Mouse (Mus musculus) hindbrain, embryonic 13.5 days (tissue): ENCODE data around the gene Pde3a. TPM values are rescaled to one million over a fixed set of nuclear protein-coding genes. Genes with fewer than 3 reads are reported as not detected.

Experiments used
- ATAC-seq: fragments of 200-750 bp; cut with Nextera tagmentation; 2 replicates; pipeline ENCODE4 v1.8.0; 2017; ENCODE audit warnings: moderate TSS enrichment; ENCODE audit not compliant: low FRiP score
- H3K27ac ChIP-seq: fragments of 300-500 bp; sonication (generic); 2 replicates; pipeline ENCODE4 v1.5.1; 2015; ENCODE audit warnings: inconsistent platforms, mild to moderate bottlenecking, moderate library complexity
- H3K27me3 ChIP-seq: fragments of 300-500 bp; sonication (generic); 2 replicates; pipeline ENCODE4 v1.6.1; 2015; ENCODE audit warnings: mild to moderate bottlenecking, inconsistent platforms
- H3K36me3 ChIP-seq: fragments of 300-500 bp; sonication (generic); 2 replicates; pipeline ENCODE4 v1.6.1; 2015; ENCODE audit warnings: mild to moderate bottlenecking, inconsistent platforms
- H3K4me1 ChIP-seq: fragments of 300-500 bp; sonication (generic); replicated peaks from 2 replicates; pipeline ENCODE4 v1.6.1; 2015; ENCODE audit warnings: inconsistent platforms
- H3K4me2 ChIP-seq: fragments of 300-500 bp; sonication (generic); 2 replicates; pipeline ENCODE4 v1.6.1; 2015; ENCODE audit warnings: inconsistent platforms, mild to moderate bottlenecking, moderate library complexity
- H3K4me3 ChIP-seq: fragments of 300-500 bp; sonication (generic); 2 replicates; pipeline ENCODE4 v1.5.1; 2015; ENCODE audit warnings: mild to moderate bottlenecking, inconsistent platforms
- H3K9ac ChIP-seq: fragments of 300-500 bp; sonication (generic); 2 replicates; pipeline ENCODE4 v1.6.1; 2015; ENCODE audit warnings: mild to moderate bottlenecking, inconsistent platforms
- H3K9me3 ChIP-seq: fragments of 300-500 bp; sonication (generic); 2 replicates; pipeline ENCODE4 v1.6.1; 2016; ENCODE audit warnings: inconsistent platforms
- WGBS: fragments of 180-500 bp; shearing (Covaris S2); methylation state at CpG from one replicate; pipeline ENCODE4 v1.1.7; 2015; 5-methylcytosine and 5-hydroxymethylcytosine counted together
- polyA plus RNA-seq: library from polyadenylated mRNA; unstranded; fragments of >200 nt; fragmentation: Nextera tagmentation; extraction: Ambion mirVana; gene quantifications from 2 replicates; pipeline ENCODE4 v1.2.1, GENCODE M21; 2015

Gene Pde3a
- polyA plus RNA-seq, 1 experiment from 2014 or later = 1.6 TPM

DNA sequence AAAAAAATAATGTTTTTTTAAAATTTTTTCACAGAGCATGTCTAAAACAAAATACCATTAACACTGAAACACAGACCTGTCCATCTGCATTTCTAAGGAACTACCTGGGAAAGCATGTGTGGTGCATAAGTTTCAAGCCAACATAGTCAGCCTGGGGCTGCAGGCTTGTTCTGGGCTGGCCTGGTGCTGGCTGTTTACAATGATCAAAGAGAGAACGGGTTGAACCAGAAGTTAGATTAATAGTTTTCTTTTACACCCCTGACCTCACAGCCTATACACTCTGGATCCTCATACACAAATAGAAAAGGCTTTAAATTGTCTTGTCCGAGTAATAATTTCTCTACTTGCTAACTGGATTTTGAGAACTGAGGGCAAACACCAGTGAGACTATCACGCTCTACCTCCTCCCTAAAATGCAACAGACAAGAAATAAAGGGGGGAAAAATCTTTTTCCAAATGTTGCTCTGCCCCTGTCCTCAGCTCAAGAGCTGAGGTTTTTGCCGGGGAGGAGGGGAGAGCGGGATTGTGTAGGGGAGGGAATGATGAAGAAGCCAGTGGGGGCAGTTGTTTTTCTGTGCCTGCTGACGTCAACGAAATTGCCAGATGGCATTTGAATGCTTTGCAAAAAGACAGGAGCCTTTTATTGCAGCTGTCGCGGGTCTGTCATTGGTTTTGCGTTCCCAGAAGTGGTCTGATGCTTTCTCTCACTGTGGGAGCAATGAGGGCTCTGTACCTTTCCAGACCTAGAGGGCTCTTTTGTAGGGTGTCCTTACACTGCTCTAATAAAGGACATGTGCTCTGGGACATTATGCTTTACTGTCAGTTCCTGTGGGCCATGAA is 185.1 kb downstream of the Pde3a start:
- Histone ChIP-seq H3K27me3 (no peaks in the 10 kb centered on the region), H3K27ac (peak overlapping the region; percentile 69), H3K4me3 (no peak overlapping the region), H3K4me1 (peaks cover 15% of the 10 kb centered on the region), H3K9ac (no peak overlapping the region), H3K4me2 (no peak overlapping the region), H3K36me3 (no peaks in the 10 kb centered on the region), H3K9me3 (no peaks in the 10 kb centered on the region)
- WGBS = 31% methylated on average over 10 of the region's 10 CpGs
- ATAC-seq = peak; percentile 84

DNA sequence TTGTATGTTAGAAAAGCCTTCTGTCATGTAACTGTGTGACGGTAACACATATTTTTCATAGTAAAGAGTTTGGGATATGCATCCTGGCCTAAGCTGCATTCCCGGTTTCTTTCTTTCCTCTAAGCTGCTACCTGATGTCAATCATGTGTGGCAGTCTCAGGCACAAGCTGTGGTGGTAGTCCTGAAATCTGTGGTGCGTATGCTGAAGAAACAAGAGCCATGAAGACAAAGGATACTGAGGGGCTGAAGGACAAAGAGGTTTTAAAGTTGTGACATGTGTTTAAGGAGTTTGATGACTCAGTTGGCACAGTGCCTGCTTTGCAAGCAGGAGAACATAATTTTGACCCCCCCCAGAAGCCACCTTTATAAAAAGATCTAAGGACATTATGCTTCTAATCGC is 186.1 kb downstream of the Pde3a start:
- no peak overlapping the region for H3K4me2 ChIP-seq
- no peak overlapping the region for H3K4me3 ChIP-seq
- WGBS = 76% methylated on average over 4 of the region's 4 CpGs
- no peaks in the 10 kb centered on the region for H3K36me3 ChIP-seq
- H3K27me3 ChIP-seq = no peaks in the 10 kb centered on the region
- 0 out of 2 replicates have a peak overlapping the region, but pooled peaks have one; percentile 69 for H3K27ac ChIP-seq
- H3K9ac ChIP-seq = no peak overlapping the region
- H3K9me3 ChIP-seq = no peaks in the 10 kb centered on the region
- peaks cover 15% of the 10 kb centered on the region for H3K4me1 ChIP-seq
- no peak for ATAC-seq

DNA sequence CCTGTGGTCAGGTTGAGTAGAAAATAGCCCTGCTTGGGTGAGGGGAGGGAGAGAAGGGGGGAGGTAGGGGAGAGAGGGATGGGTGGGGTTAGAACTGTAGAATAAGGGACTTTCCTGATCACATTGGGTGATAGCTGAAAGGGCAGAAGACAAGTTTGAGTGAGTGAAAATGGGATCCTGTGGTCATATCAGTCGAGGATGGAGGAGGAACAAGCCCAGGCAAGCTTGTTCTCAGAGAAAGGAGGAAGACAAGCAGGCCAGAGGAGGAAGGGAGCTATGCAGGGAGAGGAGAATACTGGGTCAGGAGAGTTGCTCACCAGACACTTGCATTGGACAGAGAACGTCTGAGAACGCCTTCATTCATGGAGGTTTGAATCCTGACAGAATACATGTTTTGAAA is 190.9 kb downstream of the Pde3a start:
- Histone ChIP-seq H3K36me3 (no peaks in the 10 kb centered on the region), H3K4me3 (no peak overlapping the region), H3K4me2 (no peak overlapping the region), H3K4me1 (peaks cover 3% of the 10 kb centered on the region; the same call in 1 of the 2 replicates), H3K9ac (no peak overlapping the region), H3K9me3 (no peaks in the 10 kb centered on the region), H3K27ac (no peak overlapping the region), H3K27me3 (no peaks in the 10 kb centered on the region)
- WGBS = 72% methylated on average over 3 of the region's 3 CpGs
- no peak for ATAC-seq

DNA sequence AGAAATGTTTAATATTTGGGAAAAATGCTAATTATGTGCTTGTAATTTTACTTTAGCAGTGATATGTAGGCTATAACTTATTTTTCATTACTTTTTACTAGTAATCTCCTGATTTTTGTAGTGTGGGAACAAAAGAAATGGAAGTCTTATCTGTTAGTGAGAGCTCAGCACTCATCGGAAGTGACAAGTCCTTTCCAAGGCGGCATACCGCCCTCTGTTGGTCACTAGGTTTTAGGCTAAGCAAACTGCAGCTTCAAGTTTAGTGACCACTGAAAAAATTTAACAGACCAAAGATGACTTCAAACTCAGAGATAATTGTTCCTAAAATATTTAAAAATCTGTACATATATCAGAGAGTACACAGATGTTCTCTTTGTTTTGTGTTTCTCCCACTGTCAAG is 198.5 kb downstream of the Pde3a start:
- Histone ChIP-seq H3K36me3 (no peaks in the 10 kb centered on the region), H3K27ac (no peak overlapping the region), H3K4me2 (no peak overlapping the region), H3K27me3 (no peaks in the 10 kb centered on the region), H3K4me3 (no peak overlapping the region), H3K9ac (no peak overlapping the region), H3K4me1 (no peaks in the 10 kb centered on the region), H3K9me3 (no peaks in the 10 kb centered on the region)
- ATAC-seq = peak; percentile 43; the same call in 1 of the 2 replicates
- WGBS = 14% methylated on average over 3 of the region's 3 CpGs

GRCm38 (mm10) chr6:141448886-141449285 is 199.8 kb downstream of the Pde3a start:
- WGBS = 73% methylated on average over 8 of the region's 8 CpGs
- Histone ChIP-seq H3K9ac (no peak overlapping the region), H3K27me3 (no peaks in the 10 kb centered on the region), H3K4me1 (no peaks in the 10 kb centered on the region), H3K36me3 (no peaks in the 10 kb centered on the region), H3K4me3 (no peak overlapping the region), H3K9me3 (no peaks in the 10 kb centered on the region), H3K4me2 (no peak overlapping the region), H3K27ac (no peak overlapping the region)
- ATAC-seq = no peak

DNA sequence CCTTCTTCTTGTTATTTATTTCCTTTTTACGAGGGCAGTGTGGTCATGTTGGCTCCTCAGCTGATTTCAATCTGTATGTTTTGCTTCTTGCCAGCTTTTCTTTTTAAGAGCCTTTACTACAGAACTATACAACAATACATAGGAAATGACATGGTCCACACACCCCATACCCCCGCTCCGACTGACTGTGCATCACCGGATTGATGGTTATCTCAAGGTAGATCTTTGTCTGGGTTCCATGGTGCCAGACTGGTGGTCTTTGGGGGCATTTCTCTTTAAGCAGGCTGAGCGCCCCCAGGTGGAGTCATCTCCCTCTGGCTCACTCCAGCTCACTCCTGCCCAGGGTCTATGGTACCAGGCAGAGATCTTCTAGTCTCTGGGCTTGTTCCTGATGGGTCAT is 206.3 kb downstream of the Pde3a start:
- Histone ChIP-seq H3K36me3 (no peaks in the 10 kb centered on the region), H3K27ac (no peak overlapping the region), H3K9ac (no peak overlapping the region), H3K4me2 (no peak overlapping the region), H3K4me1 (no peaks in the 10 kb centered on the region), H3K9me3 (no peaks in the 10 kb centered on the region), H3K4me3 (no peak overlapping the region), H3K27me3 (no peaks in the 10 kb centered on the region)
- WGBS = 73% methylated on average over 5 of the region's 5 CpGs
- no peak for ATAC-seq

- Histone ChIP-seq H3K4me1 (no peaks in the 10 kb centered on the region), H3K9me3 (no peaks in the 10 kb centered on the region), H3K27me3 (no peaks in the 10 kb centered on the region), H3K36me3 (no peaks in the 10 kb centered on the region), H3K4me3 (no peak overlapping the region), H3K27ac (no peak overlapping the region), H3K9ac (no peak overlapping the region), H3K4me2 (no peak overlapping the region)
- WGBS = 94% methylated on average over 3 of the region's 3 CpGs
- ATAC-seq = no peak
Measured at GRCm38 (mm10) chr6:141456591-141456990, 207.5 kb downstream of the Pde3a start.

DNA sequence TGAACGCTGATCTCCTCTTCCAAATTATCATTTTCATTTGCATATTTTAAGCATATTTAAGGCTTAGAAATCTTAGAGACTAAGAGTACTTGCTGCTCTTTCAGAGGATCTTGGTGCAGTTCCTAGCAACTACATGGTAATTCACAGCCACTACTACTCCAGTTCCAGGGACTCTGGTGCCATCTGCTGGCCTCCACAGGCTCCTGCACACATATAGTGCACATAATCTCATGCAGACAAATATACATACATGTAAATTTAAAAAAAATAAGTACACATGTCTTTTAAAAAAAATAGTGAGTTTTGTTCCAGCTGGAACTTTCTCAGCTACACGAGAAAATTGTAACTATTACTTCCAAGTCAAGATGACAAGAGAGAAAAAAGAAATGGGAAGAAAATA is 221.2 kb downstream of the Pde3a start:
- H3K36me3 ChIP-seq = no peaks in the 10 kb centered on the region
- H3K9me3 ChIP-seq = 0 out of 2 replicates have a peak, but pooled peaks cover 5% of the 10 kb centered on the region
- H3K27ac ChIP-seq = no peak overlapping the region
- no peaks in the 10 kb centered on the region for H3K4me1 ChIP-seq
- no peaks in the 10 kb centered on the region for H3K27me3 ChIP-seq
- no peak overlapping the region for H3K9ac ChIP-seq
- 84% methylated on average over 2 of the region's 2 CpGs for WGBS
- H3K4me2 ChIP-seq = no peak overlapping the region
- no peak overlapping the region for H3K4me3 ChIP-seq
- no peak for ATAC-seq

GRCm38 (mm10) chr6:141474223-141474622 is 225.2 kb downstream of the Pde3a start:
- Histone ChIP-seq H3K27ac (no peak overlapping the region), H3K4me1 (no peaks in the 10 kb centered on the region), H3K36me3 (no peaks in the 10 kb centered on the region), H3K4me2 (no peak overlapping the region), H3K4me3 (no peak overlapping the region), H3K27me3 (no peaks in the 10 kb centered on the region), H3K9me3 (0 out of 2 replicates have a peak, but pooled peaks cover 5% of the 10 kb centered on the region), H3K9ac (no peak overlapping the region)
- ATAC-seq = no peak
- 67% methylated on average over 2 of the region's 2 CpGs for WGBS

GRCm38 (mm10) chr6:141474696-141475095 is 225.6 kb downstream of the Pde3a start:
- Histone ChIP-seq H3K4me2 (no peak overlapping the region), H3K27me3 (no peaks in the 10 kb centered on the region), H3K9me3 (0 out of 2 replicates have a peak, but pooled peaks cover 5% of the 10 kb centered on the region), H3K9ac (no peak overlapping the region), H3K4me3 (no peak overlapping the region), H3K4me1 (no peaks in the 10 kb centered on the region), H3K27ac (no peak overlapping the region), H3K36me3 (no peaks in the 10 kb centered on the region)
- WGBS = 55% methylated on average over 3 of the region's 3 CpGs
- ATAC-seq = no peak

DNA sequence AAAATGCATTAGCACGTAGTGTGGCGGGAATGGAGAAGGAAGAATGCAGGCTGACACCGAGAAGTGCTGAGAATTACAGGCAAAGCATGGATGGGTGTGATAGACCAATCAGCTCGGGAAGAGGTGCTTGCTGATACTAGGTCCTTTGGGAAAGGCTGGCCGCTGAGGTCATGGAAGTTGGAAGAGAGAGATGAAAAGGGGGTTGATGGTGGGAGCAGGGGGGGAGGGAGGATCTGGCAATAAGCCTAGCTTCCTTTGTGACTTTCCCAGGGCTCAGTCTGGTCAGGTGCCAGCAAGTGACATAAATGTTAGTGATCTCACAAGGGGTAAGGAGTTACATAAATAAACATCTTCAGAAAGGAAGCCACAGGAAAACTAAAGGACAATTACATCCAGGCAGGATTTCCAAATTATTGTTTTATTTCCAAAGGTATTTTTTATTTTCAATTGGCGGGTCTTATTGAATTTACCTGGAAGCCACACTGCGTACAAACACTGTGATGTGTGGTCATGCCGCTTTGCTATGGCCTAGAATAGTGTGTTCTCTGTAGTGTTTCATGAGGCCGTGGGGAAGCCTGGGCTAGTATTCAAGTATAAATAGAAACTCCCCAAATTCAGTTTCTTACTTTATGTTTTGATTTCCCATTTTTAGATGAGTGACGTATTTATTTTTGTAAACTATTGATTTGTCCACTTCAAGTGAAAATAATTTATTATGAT is 236.4 kb downstream of the Pde3a start:
- no peak overlapping the region for H3K4me3 ChIP-seq
- no peak overlapping the region for H3K4me2 ChIP-seq
- peak; percentile 81 for ATAC-seq
- no peak overlapping the region for H3K9ac ChIP-seq
- no peak overlapping the region for H3K27ac ChIP-seq
- H3K36me3 ChIP-seq = no peaks in the 10 kb centered on the region
- no peaks in the 10 kb centered on the region for H3K9me3 ChIP-seq
- H3K4me1 ChIP-seq = 0 out of 2 replicates have a peak, but pooled peaks cover 3% of the 10 kb centered on the region
- WGBS = 64% methylated on average over 10 of the region's 10 CpGs
- H3K27me3 ChIP-seq = no peaks in the 10 kb centered on the region

DNA sequence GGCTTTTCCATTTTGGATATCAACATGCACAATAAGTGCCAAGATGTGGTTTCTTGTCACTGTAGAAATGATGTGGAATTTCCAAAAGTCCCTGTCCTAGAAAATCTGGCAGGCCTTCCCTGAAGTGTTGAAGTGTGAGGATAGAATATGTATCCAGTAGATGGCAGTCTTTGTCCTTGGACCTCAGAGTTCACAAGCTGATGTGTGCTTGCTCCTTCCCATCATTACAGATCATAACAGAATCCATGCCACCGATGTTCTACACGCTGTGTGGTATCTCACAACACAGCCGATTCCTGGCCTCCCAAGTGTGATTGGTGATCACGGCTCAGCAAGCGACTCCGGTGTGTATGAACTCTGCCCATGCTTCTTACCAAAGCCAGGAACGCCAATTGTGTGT is 238.2 kb downstream of the Pde3a start:
- WGBS = 72% methylated on average over 7 of the region's 7 CpGs
- Histone ChIP-seq H3K27ac (no peak overlapping the region), H3K9ac (no peak overlapping the region), H3K4me1 (0 out of 2 replicates have a peak, but pooled peaks cover 3% of the 10 kb centered on the region), H3K4me3 (no peak overlapping the region), H3K27me3 (no peaks in the 10 kb centered on the region), H3K36me3 (no peaks in the 10 kb centered on the region), H3K4me2 (no peak overlapping the region), H3K9me3 (no peaks in the 10 kb centered on the region)
- 0 out of 2 replicates have a peak, but pooled peaks have one; percentile 48 for ATAC-seq
